Mouse (Mus musculus): ENCODE results near the gene Rsrc2.

DNA sequence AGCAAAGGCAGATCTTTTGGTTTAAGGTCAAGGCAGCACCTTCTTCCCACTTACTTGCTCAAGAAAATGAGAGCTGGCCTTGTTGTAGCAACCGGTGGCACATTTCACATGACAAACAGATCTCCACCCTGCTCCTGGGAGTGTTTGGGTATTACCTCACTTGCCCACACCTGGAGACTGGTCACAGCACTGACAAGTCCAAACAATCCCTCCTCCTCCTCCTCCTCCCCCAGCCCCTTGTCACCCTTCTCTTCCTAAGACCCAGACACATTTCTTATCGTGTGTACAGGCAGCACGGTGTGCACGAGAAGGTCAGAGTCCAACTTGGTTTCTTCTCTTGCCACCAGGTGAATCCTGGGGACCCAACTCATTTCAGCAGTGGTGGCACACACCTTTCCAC lies 52.3 kb downstream of the Rsrc2 start:
- TF ChIP-seq CTCF (IDR thresholded peaks at IDR 0.05; ENCODE audit: low read depth) (no peak), EP300 (IDR thresholded peaks at IDR 0.05; ENCODE audit: low read depth) (no peak)

All from heart, postnatal 0 days (tissue).